Mouse (Mus musculus): Measurements from ENCODE around the gene Acbd6.

Acbd6 gene

GRCm38 (mm10) chr1:155560678-155561077 is 2.8 kb downstream of the Acbd6 start:
- no peak for DNase-seq

DNA sequence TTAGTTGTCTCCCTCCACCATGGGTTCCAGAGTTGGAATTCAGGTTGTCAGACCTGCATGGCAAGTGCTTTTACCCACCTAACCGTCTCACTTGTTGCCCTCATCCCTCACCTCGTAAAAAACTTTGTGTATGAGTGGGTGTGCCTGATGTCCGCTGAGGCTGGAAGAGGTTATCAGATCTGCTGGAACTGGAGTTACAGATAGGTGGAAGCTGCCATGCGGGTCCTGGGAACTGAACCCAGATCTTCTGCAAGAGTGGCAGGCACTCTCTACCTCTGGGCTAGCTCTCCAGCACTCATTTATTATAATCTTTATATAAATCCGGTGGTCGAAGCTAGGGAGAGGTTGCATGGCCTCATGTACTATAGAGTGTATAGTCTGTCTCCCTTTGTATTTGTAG is 4.3 kb downstream of the Acbd6 start:
- no peak for DNase-seq

DNA sequence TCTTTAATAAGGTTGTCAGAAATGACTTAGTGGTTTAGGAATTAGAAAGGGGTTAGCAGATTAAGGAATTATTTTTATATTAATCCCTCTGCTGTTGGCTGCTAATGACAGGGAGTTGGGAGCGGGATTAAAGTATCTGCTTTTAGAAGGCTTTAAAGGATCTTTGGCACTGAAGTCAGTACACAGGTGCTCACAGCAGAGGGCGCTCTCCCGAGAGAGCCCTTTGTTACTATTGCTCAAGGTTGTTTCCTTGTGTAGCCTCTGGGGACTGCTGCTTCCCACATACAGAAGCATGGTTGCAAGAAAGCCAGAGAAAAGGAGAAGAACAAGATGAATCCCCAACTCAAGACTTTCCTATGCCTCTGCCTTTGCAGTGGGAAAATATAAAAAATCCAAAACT is 6.8 kb downstream of the Acbd6 start:
- DNase-seq: no peak

DNA sequence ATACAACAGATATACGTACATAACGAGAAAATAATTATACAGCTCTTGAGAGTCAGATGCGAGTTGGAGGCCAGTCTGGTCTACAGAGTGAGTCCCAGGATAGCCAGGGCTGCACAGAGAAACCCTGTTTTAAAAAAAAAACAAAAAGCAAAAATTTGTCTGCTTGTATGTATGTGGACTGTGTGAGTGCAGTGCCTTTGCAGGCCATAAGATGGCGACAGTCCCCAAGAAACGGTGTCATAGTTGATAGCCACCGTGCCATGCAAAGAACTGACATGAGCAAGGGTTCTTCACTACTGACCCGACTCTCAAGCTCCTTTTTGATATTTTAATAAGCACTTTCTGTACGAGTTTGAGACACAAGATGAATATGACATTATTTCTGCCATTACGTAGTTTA is 10.2 kb downstream of the Acbd6 start:
- no peak for DNase-seq

DNA sequence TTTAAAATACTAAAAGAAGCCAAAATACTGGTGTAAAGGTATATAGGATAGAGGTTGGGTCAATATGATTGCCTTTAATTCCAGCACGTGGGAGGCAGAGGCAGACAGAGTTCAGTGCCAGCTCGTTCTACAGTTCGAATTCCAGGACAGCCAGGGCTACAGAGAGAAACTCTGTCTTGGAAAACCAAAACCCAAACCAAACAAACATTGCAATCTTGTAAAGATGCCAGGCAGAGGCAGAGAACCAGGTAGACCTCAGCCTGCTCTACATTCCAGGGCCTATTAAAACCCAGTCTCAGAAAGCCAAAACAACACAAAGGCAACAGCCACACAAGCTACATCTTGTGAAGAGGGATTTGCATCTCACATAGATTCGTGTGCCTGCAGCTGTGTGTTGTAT is 11.4 kb downstream of the Acbd6 start:
- no peak for DNase-seq

DNA sequence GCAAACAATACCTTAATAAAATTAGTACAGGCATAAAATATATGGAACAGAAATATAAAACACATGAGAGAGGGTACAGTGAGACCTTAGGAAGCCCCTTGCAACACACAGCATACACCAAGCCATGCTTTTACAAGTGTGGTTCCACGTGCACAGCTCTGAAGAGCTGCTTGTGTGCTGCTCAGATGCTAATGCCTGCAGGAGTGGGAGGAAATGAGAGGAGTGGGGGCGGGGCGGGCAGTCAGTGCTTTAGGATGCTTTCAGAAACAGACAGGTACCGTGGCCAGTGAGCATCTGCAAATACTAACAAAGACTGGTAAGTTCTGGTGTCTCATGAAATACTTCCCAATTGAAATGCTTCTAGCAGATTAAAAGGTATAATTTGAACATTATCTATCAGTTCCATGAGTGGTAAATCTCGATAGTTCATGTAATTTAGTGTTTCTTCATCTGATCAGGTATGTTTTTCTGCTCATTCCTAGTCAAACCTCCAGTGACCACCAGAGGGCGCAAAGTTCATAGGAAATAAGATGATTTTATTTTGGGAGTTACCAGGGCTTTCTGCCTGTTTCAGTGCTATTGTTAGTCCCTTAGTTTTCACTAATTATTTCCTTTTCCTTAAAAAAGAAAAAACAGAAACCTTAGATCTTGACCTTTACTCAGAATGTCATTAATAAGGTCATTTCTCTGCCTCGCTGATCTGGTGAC is 17.2 kb downstream of the Acbd6 start:
- peak; percentile 66 for DNase-seq

- DNase-seq: peak; percentile 45
These were observed 18.5 kb downstream of the Acbd6 start for GRCm38 (mm10) chr1:155576432-155576831.

DNA sequence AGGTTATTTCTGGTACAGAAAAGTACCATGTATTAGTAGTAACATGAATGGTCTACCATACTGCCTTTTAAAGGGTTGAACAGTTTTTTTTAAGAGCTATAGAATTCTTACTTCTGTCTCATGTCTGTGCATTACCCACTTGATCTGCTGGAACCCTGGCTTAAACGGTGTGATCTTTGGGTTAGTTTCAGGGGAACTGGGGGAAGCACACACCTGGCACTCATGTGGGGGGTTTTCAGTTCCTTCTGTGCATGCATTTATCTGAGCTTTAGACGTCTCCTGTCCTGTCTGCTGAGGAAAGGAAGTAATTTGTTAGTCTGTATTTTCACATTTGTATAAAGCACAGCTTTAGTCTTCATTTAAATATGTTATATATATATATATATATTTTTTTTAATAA is 19.4 kb downstream of the Acbd6 start:
- DNase-seq: no peak

- DNase-seq: no peak
These were observed 30.0 kb downstream of the Acbd6 start for GRCm38 (mm10) chr1:155587961-155588360.

GRCm38 (mm10) chr1:155594141-155594540 is 36.2 kb downstream of the Acbd6 start:
- DNase-seq: peak; percentile 8

- DNase-seq: no peak
These were observed 38.7 kb downstream of the Acbd6 start for GRCm38 (mm10) chr1:155596576-155596975.

DNA sequence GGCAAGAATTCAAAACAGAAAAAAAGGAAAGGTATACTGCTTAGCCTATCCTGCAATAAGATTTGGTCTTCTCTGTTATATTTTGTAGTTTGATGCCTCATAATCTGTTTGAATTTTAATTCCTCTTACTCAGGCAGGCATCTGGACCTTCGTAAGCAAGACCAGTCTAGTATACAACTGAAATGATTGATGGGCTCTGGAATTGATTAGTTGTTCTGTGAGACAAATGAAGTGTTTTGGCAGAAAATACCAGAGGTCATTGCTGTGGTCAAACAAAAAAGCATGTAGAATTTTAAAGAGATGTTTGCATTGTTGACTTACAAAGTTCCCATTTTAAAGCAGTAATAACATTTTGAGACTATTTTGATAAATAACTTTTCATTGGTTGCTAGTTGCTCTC is 46.8 kb downstream of the Acbd6 start:
- DNase-seq: no peak

GRCm38 (mm10) chr1:155605391-155606155 is 47.7 kb downstream of the Acbd6 start:
- no peak for DNase-seq

DNA sequence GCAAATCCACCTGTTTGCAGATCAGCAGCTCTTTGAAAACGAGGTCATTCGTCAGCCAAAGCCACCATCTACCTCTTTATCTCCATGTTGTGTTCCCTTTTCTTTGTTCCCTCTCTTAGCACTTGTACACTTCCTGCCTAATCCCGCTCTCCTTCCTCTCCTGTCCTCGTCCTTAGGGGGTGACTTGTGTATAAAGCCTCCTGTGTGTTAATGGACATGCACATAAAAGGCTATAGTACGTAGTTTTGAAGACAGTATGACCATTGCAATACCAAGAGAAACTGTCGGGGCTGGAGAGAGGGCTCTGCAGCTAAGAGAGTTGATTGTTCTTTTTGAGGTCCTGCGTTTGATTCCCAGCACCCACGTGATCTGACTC is 48.2 kb downstream of the Acbd6 start:
- DNase-seq: no peak

- no peak for DNase-seq
These were observed 50.6 kb downstream of the Acbd6 start for GRCm38 (mm10) chr1:155608524-155608923.

- no peak for DNase-seq
These were observed 56.5 kb downstream of the Acbd6 start for GRCm38 (mm10) chr1:155614426-155614825.

- no peak for DNase-seq
These were observed 63.2 kb downstream of the Acbd6 start for GRCm38 (mm10) chr1:155621075-155621474.

DNA sequence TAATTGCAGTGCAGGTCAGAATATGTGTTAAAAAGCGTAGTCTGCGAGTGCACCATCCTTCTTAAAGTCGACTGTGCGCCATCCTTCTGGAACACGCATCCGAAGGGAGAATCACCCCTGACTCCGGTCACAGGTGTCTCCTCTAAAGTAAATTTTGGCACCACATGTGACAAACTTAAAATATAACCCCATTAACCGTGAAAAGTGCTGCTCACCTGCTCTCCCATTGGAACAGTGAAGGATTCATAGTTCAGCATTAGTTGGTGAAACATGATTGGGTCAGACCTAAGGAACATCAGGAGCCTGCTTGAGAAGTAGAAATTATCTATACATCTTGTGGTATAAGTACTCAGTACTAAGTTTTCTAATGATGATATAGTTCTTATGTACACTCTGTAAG is 65.3 kb downstream of the Acbd6 start:
- DNase-seq: no peak

DNA sequence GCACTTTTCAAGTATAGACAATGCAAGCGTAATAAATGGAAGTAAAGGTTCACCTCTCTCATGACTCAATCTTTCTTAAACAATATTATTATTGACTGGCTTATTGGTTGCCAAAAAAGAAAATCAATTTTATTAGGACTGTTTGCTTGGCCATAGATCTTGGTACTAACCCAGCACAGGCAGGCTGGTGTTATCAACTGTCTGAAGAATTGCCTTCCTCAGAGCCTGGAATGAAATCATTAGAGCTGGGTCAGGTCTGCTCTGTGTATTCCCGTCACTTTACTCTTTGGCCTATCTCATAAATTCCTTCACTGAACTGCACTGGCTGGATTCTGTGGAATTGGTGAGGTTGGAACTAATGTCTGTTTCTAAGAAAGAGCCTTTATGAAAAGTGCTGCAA is 69.8 kb downstream of the Acbd6 start:
- DNase-seq: no peak

GRCm38 (mm10) chr1:155636648-155637047 is 78.7 kb downstream of the Acbd6 start:
- no peak for DNase-seq

- DNase-seq: no peak
These were observed 87.9 kb downstream of the Acbd6 start for GRCm38 (mm10) chr1:155645816-155646215.

- DNase-seq: no peak
These were observed 88.7 kb downstream of the Acbd6 start for GRCm38 (mm10) chr1:155646345-155647307.

DNA sequence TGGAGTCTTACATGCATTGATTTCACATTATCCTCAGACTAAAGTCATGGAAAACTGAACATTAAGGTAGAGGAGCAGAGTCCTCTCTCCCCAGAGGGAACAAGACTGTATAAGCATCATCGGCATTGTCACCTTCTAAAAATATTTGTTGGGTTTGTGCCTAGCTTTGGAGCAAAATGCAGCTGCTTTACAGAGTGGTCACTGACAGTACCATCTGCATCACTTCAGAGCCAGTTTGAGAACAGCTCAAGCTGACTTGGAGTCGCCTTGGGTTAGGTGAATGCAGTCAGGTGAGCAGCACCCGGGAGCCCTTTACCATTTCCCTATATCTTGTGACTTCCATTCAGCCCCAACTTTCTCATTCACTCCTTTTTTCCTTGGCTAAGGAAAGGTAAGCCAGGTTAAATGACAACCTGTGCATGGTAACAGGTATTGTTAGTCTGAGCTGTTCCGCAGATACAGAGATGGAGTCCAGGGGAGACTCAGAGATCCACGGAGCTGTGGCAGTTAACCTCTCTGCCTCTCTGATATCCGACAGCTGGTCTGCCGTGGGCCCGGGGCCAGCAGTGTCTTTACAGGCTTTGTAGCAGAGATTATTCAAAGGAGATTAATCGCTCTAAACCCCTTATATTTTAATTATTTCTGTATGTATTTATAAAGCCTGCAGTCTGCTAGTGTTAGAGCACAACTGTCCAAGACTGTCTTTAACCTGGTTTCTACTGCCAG is 92.4 kb downstream of the Acbd6 start:
- DNase-seq: peak; percentile 3

Data from kidney, postnatal 14 days (tissue).